Mouse (Mus musculus): ENCODE measurements around the gene Cldn10.

- no peak for TF ChIP-seq POLR2A (IDR thresholded peaks at IDR 0.05; ENCODE audit: low read depth, low read length)
- TF ChIP-seq CTCF (conservative IDR thresholded peaks at IDR 0.05; ENCODE audit: insufficient read depth, insufficient read length, low read depth, low read length) = no peak
Observed at GRCm38 (mm10) chr14:118809686-118810085, 22.0 kb downstream of the Cldn10 start.
